Mouse (Mus musculus) brain, embryonic 14.5 days (tissue): ENCODE measurements around the gene Cfap20.

Experiments used
- CTCF ChIP-seq: fragments of 200-500 bp; IDR thresholded peaks from 2 replicates; pipeline ENCODE4 v1.5.1; 2012; ENCODE audit warnings: inconsistent platforms, mild to moderate bottlenecking, moderate library complexity, borderline replicate concordance; ENCODE audit not compliant: insufficient read depth, insufficient read length; ENCODE audit errors: extremely low read depth
- POLR2A ChIP-seq: fragments of 200-500 bp; IDR thresholded peaks from 2 replicates; pipeline ENCODE4 v1.6.1; 2012; ENCODE audit warnings: mild to moderate bottlenecking, inconsistent platforms, borderline replicate concordance; ENCODE audit not compliant: poor library complexity, insufficient read depth, insufficient read length, severe bottlenecking; ENCODE audit errors: extremely low read depth

DNA sequence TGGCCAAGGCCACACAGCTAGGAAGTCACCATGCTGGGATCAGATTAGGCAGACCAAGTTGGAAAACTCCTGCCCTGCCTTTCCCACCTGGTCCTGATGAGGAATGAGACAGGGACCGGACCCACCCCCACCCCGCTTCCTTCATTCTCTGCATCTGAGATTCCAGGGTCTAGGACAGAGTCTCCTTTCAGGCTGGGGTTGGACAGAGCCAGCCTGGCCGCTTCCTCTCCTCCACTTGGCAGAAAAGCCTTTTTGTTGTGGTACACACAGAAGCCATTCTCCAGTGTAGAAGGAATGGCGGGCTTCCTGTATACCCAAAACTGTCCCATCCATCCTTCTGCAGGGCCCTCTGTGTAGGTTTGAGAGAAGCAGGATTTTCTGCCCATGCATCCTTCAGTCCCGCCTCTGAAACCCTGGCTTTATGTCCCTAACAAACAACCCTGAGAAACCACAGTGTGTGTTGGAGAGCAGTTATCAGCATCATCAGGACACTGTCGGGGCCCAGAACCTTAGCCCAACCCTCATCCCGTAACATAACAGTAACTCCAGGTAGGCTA, 59.2 kb downstream of the Cfap20 start:
- TF ChIP-seq CTCF (no peak), POLR2A (no peak)
